8 mouse cellular contexts compared by ENCODE assay signal in the genomic region with DNA sequence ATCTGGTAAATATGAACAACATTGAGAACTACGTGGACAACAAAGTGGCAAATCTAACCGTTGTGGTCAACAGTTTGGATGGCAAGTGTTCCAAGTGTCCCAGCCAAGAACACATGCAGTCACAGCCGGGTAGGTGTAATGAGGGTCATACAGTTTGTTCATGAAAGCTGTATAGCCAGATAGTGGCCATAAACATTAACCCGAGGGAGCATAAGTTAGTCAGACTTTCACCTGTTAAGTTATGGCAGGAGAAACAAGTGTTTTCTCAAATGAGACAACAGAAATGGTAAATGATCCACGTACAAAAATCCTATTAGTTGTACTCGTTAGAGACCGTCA. TPM values are rescaled to one million over a fixed set of nuclear protein-coding genes. Genes with fewer than 3 reads are reported as not detected.
DNase-seq lines count a peak whose midpoint lies in the region; ATAC-seq and TF ChIP-seq lines count a peak whose summit lies in the region.

No protein-coding gene starts in this region.

- H3K4me2 ChIP-seq in liver, embryonic 13.5 days = peak overlapping the region; percentile 63

- peak overlapping the region; percentile 87; the same call in 1 of the 2 replicates for H3K27ac ChIP-seq in heart, embryonic 10.5 days
- peak overlapping the region; percentile 4 for H3K27ac ChIP-seq in testis, adult 2 months (ENCODE audit: control insufficient read depth, insufficient read depth, low read depth, low read length)
- no peak overlapping the region for H3K27ac ChIP-seq in liver, embryonic 13.5 days

- intact Hi-C loops in heart, postnatal 14 days (cut with DNase I) = loop anchor here (5.0 kb wide), 1 partner anchor 41 kb away; no protein-coding TSS in a partner anchor

- TF ChIP-seq POLR2A in testis, adult 2 months (IDR thresholded peaks at IDR 0.05; ENCODE audit: control insufficient read depth, low read depth, low read length) = no peak

- TF ChIP-seq CTCF in testis, adult 2 months (IDR thresholded peaks at IDR 0.05; ENCODE audit: control insufficient read depth, insufficient read depth, insufficient replicate concordance, low read depth, low read length) = no peak

- no peaks in the 10 kb centered on the region for H3K27me3 ChIP-seq in heart, embryonic 10.5 days (ENCODE audit: insufficient read depth, poor library complexity, severe bottlenecking)
- no peaks in the 10 kb centered on the region for H3K27me3 ChIP-seq in testis, adult 2 months (ENCODE audit: control insufficient read depth, insufficient read depth, low read length)
- peaks cover 6% of the 10 kb centered on the region for H3K27me3 ChIP-seq in liver, embryonic 13.5 days

- H3K4me1 ChIP-seq in heart, embryonic 10.5 days = peaks cover 18% of the 10 kb centered on the region; the same call in 1 of the 2 replicates
- peaks cover 6% of the 10 kb centered on the region for H3K4me1 ChIP-seq in testis, adult 2 months (ENCODE audit: control insufficient read depth, insufficient read depth, low read length)
- H3K4me1 ChIP-seq in liver, embryonic 13.5 days (replicated peaks) = peaks cover 5% of the 10 kb centered on the region; the same call in 1 of the 2 replicates

- peak overlapping the region; percentile 33 for H3K9ac ChIP-seq in liver, embryonic 13.5 days

- H3K4me3 ChIP-seq in heart, embryonic 10.5 days = peak overlapping the region; percentile 69
- H3K4me3 ChIP-seq in testis, adult 2 months (ENCODE audit: control insufficient read depth, low read depth, low read length) = peak overlapping the region; percentile 65
- H3K4me3 ChIP-seq in liver, embryonic 13.5 days (replicated peaks) = peak overlapping the region; percentile 44

- ATAC-seq in liver, embryonic 13.5 days (ENCODE audit: low read depth) = no peak
- ATAC-seq in frontal cortex, adult (ENCODE audit: low TSS enrichment) = no peak

- no peak for DNase-seq in heart, embryonic 10.5 days (ENCODE audit: low spot score)
- no peak for DNase-seq in heart, postnatal 14 days
- DNase-seq in testis, postnatal 10 days (ENCODE audit: low spot score) = no peak
- DNase-seq in liver, embryonic 13.5 days = no peak
- DNase-seq in ovary, postnatal 14 days (ENCODE audit: low spot score) = no peak
- no peak for DNase-seq in T-cell, adult 2 months (ENCODE audit: low spot score)

- no peaks in the 10 kb centered on the region for H3K9me3 ChIP-seq in heart, embryonic 10.5 days
- H3K9me3 ChIP-seq in liver, embryonic 13.5 days (replicated peaks) = no peaks in the 10 kb centered on the region

- peaks cover 2% of the 10 kb centered on the region; the same call in 1 of the 2 replicates for H3K36me3 ChIP-seq in heart, embryonic 10.5 days
- H3K36me3 ChIP-seq in testis, adult 2 months (ENCODE audit: control insufficient read depth, insufficient read depth, low read length) = no peaks in the 10 kb centered on the region
- no peaks in the 10 kb centered on the region for H3K36me3 ChIP-seq in liver, embryonic 13.5 days

- 59% methylated on average over 7 of the region's 7 CpGs for WGBS in heart, embryonic 10.5 days
- WGBS in liver, embryonic 13.5 days (ENCODE audit: insufficient replicate concordance) = 44% methylated on average over 7 of the region's 7 CpGs

RNA-seq across cellular contexts. Expression of a gene that starts 0.7 kb away (rescaled TPM):
- 14.0 and 26.0 TPM in 2 replicates for polyA plus RNA-seq in heart, embryonic 10.5 days (2016; fragmentation: Nextera tagmentation; extraction: Ambion mirVana)
- total RNA-seq in heart, postnatal 14 days (2021) = 10 to 100 TPM; 34.2 to 38.5 TPM
- polyA plus RNA-seq in testis, adult 2 months (2012; rRNA removed) = 6.5 and 10.0 TPM in 2 replicates
- 1.6 and 2.0 TPM in 2 replicates for polyA plus RNA-seq in liver, embryonic 13.5 days (2015; fragmentation: Nextera tagmentation; extraction: Ambion mirVana)

RNA-seq across cellular contexts. Expression of a gene that starts 51.3 kb away (rescaled TPM):
- 1.3 and 2.2 TPM in 2 replicates for polyA plus RNA-seq in heart, embryonic 10.5 days (2016; fragmentation: Nextera tagmentation; extraction: Ambion mirVana)
- total RNA-seq in heart, postnatal 14 days (2021) = 1 to 10 TPM; 2.8 to 3.8 TPM
- 17.5 and 19.0 TPM in 2 replicates for polyA plus RNA-seq in testis, adult 2 months (2012; rRNA removed)
- not detected in 2 replicates for polyA plus RNA-seq in liver, embryonic 13.5 days (2015; fragmentation: Nextera tagmentation; extraction: Ambion mirVana)

RNA-seq across cellular contexts. Expression of a gene that starts 51.6 kb away (rescaled TPM):
- 8.6 and 10.3 TPM in 2 replicates for polyA plus RNA-seq in heart, embryonic 10.5 days (2016; fragmentation: Nextera tagmentation; extraction: Ambion mirVana)
- total RNA-seq in heart, postnatal 14 days (2021) = 10 to 100 TPM; 11.5 to 12.9 TPM
- polyA plus RNA-seq in testis, adult 2 months (2012; rRNA removed) = 5.4 and 6.5 TPM in 2 replicates
- 4.1 and 4.8 TPM in 2 replicates for polyA plus RNA-seq in liver, embryonic 13.5 days (2015; fragmentation: Nextera tagmentation; extraction: Ambion mirVana)
